Mouse (Mus musculus) gastrocnemius, adult 18-20 months (tissue): Measurements from ENCODE around the gene Gprin3. TPM values are rescaled to one million over a fixed set of nuclear protein-coding genes. Genes with fewer than 3 reads are reported as not detected.

Experiments used
- DNase-seq: peaks from one replicate; pipeline ENCODE4 v3.0.0; 2021; ENCODE audit warnings: low spot score
- long read RNA-seq, 2 experiments: library from polyadenylated mRNA; stranded (forward); transcript quantifications; one replicate each; pipeline ENCODE4 v2.0.0; 2021
- total RNA-seq, 2 experiments: library from RNA; stranded (reverse); gene quantifications; 2 replicates each; pipeline ENCODE4 v1.2.3; 2021

The Gprin3 gene
- total RNA-seq: under 1 TPM; 0.07 to 0.21 TPM
- long read RNA-seq, experiment 1: 0 reads
- long read RNA-seq, experiment 2: 0 reads

GRCm38 (mm10) chr6:59425824-59426533 lies at the start of gene Gprin3:
Gene Gprin3 (minus strand): TSS chr6:59426294.
- peak; percentile 75 for DNase-seq

GRCm38 (mm10) chr6:59458861-59459260 lies 32.8 kb upstream of the Gprin3 start:
- DNase-seq: no peak

GRCm38 (mm10) chr6:59456116-59456515 lies 30.0 kb upstream of the Gprin3 start:
- DNase-seq: no peak

DNA sequence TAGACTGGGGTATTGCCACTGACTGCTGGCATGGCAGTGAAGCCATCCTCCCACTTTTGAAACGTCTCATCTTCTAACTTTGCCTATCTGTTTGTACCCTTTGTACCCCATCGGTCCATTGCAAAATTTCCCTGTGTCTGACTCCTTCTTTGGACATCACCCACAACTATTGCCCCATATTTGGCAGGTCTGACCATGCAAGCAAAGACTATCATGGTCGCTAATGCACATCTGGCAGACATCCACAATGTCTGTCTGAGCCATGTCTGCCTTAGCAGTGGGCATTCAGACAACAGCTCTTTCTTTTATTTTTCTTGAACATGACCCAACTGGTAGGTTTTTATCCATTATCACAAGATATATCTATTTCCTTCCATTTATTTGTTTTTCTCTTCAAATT lies 25.3 kb upstream of the Gprin3 start:
- peak; percentile 4 for DNase-seq

- no peak for DNase-seq
Observed at GRCm38 (mm10) chr6:59445101-59445503, 19.0 kb upstream of the Gprin3 start.

- no peak for DNase-seq
Observed at GRCm38 (mm10) chr6:59435906-59436305, 9.8 kb upstream of the Gprin3 start.

DNA sequence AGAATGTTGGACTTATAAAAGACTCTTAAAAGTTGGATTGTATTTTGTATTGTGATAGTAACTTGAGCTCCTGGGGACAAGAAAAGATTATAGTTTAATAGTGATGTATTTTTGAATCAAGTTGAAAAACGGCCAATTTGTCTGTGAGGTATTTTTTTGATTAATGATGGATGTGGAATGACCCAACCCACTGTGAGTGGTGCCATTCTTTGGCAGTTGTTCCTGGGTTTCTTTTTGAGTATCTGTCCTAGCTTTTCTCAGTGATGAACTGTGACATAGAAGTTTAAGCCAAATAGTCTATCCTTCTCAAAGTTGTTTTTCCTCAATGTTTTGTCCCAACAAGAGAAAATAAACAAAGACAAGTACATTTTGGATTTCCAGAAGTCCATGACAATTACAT lies 7.0 kb upstream of the Gprin3 start:
- DNase-seq: no peak

DNA sequence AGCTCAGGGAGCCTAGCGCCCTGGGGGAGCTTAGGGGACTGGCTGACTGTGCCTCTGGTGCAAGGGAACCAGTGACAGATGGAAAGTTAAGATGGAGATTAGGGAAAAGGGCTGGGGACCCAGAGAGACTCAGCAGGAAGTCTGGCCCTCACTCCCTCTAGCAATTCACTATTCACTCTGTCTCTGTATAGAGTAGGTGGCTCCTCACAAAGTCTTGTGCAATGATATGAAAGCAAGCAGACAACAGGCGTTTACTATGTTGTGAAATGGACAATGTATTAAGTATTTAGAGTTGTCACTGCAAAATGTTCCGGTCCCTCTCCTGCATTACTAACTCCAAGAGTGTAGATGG lies 416 bp upstream of the Gprin3 start:
- DNase-seq: no peak

DNA sequence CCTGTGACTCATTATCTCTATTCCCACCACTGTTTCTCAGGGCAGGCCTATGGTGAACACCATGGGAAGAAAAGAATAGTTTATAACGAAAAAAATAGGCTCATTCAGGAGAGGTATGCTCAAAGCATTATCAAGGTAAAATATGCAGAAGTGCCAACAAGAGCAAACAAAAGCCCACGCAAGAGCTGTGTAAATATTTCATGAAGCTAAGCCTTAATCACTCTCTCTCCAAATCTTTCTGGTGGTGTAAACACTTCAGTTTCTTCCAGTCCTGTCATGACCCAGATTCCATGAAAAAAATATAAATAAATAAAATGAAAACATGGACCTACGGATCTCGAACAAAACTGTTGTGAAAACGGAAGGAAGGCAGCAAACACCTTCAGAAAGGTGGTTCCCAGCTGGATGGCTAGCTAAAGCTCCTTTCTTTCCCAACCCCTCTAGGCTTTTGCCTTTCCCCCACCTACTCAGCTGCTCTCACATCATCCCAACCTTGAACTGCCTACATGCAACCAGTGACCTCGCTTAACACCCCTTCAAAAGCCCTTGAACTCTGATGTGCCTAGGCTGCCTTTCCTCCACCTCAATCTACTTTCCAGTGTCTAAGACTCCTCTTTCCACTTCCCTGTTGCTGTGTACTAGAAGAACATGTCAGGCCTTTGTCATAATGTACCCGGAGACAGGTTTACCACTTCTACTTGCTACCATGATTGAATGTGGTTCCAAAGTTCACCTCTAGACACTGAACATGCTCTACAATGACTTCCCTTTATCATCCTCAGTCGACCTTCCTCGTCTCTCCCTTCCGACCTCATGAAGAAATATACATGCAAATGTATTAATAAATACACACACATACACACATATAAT lies 988 bp downstream of the Gprin3 start:
- DNase-seq: no peak

DNA sequence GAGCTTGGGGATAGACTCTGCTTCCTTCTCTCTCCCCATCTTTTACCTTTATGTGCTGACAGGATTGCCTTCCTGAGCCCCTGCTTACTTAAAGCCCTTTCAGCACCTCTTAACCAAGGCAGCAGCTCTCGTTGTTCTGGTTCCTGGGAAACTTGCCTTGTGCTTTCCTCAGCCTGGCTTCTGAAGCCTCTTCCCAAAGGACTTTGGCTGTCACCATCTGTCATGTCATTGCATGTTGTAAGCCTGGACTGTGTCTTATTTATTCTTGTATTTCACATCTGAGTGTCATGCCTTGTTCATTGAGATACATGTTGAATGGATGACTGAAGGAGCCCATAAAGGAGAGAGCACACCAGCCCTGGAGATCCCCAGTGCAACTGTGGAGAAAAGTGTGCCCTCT lies 2.3 kb downstream of the Gprin3 start:
- DNase-seq: no peak

DNA sequence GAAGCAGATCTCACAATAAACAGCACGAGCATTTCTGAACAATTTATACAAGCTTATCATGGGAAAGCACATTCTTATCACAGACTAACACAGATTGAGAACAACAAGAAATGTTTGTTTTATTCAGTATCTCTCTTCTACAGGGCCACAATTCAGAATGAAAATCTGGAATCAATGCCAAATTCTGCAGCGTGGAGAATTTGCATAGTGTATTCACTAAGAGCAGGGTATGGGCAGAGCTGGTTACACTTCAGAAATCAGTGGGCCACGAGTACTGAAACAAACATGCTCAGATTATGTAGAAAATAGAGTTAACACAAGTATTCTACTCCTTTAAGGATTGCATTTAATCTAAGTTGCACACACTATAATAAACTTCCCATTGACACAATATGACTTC lies 6.8 kb downstream of the Gprin3 start:
- DNase-seq: no peak

GRCm38 (mm10) chr6:59418659-59419058 lies 7.4 kb downstream of the Gprin3 start:
- DNase-seq: no peak

GRCm38 (mm10) chr6:59414816-59415215 lies 11.3 kb downstream of the Gprin3 start:
- no peak for DNase-seq

- DNase-seq: no peak
Observed at GRCm38 (mm10) chr6:59412417-59413346, 13.4 kb downstream of the Gprin3 start.

DNA sequence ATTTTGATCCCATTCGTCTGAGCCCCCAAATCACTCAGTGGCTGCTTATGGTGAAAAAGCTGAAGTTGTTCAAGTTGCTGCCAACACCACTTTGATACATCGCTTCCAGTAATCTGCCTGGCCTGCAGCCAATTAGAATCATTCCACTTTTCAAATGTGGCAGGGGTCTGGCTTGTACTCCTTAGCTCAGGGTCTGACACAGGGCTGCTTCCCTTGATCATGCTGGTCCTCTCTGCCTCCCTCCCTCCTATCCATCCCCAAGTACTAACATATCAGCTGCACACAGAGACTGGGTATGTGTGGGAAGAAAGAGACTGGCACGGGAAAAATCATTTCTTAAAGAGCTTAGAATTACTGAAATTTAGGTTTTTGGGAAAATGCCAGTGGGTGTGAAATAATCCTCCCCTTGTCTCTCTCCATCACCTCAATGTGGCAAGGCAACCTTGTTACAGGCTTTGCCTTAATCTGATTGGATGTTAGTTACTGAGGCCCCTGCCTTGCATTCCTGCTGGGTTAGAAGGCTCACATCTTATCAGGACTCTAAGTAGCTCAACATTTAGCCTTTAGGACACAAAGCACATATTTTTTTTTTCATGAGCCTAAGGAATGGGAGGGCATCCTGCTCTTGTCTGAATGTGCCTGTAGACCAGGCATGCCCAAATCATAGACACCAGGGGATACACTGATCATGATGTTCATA lies 16.9 kb downstream of the Gprin3 start:
- DNase-seq: no peak

DNA sequence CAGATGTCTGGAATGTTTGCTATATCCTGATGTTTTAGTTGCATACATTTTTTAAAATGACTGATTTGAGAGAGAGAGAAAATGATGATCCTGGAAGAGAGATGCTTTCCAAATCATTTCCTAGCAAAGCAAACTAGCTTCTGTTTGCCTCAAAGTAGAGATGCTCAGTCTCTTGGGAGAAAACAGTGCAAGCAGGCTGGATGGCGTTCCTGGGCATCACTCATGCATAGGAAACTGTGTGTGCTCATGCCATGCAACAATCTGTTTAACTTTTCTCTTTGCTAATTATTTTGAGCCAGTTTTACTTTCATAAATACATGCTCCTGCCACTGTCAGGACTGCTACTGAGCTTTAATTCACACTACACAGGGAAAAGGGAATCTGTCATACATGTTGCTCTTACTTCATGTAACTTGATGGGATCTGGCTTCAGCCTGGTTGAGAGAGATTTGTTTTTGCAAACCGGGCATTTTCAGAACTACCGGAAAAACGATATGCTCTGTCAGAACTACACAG lies 18.6 kb downstream of the Gprin3 start:
- DNase-seq: no peak

- DNase-seq: no peak
Observed at GRCm38 (mm10) chr6:59390208-59390607, 35.9 kb downstream of the Gprin3 start.

DNA sequence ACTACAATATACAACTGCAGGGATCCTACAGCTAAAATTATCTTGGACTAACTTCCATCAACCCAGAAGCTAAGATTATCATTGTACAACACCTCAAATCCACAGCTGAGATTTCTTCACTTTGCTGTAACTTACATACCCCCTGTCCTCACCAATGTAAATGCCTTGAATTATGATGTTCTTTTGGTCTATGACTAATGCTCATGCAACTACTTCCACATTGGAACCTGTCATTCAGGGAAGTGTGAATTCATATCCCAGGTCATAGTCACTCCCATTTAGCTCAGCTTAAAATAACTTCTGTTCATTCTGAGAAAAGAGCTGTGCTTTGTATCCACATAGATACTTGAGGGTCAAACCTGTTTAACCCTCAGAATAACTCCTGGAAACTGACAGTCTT lies 60.8 kb downstream of the Gprin3 start:
- DNase-seq: no peak

DNA sequence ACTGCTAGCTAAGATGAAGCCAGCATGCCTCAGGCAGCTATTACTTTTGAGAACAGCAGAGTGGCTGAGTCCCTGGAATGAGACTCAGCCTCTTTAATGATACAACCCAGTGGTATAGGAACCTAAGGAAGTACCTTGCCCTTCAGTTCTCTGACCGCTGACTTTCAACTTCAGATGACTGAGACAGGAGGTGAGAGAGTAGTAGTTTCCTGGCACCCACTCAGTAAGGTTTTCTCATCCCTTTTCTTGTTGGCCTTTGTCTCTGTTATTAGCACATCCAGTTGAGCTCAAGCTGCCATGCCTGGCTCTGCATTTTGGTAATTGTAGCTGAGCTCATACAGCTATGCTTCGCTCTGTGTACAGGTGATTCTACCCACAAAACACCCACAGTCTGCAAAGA lies 62.8 kb downstream of the Gprin3 start:
- DNase-seq: no peak

DNA sequence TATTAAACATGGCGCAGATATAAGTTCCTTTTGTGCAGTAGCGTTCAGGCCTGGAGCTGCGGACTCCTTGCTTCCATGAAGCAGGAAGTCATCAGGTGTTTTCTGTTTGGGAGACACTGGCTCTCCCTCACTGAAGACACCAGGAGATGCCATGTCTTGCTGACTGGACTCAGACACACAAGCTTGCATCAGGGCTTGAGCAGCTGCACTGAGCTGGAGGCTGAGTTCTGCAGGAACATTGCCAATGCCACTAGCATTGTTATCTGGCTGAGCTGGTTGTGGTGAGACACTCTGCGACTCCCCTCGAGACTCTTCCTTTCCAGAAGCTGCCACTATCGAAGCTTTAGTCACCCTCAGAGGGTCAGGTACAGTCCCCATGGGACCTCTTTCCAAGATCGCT lies 71.2 kb downstream of the Gprin3 start:
- DNase-seq: peak; percentile 1
